Mouse (Mus musculus): ENCODE data around the gene Rpl7l1. TPM values are rescaled to one million over a fixed set of nuclear protein-coding genes. Genes with fewer than 3 reads are reported as not detected.

The Rpl7l1 gene
- polyA plus RNA-seq, 1 experiment from 2014 or later = 171 TPM

- ATAC-seq (ENCODE audit: insufficient read depth) = no peak
- Histone ChIP-seq H3K4me3 (ENCODE audit: low read depth, low read length) (no peak overlapping the region), H3K36me3 (ENCODE audit: insufficient read depth) (peaks cover 22% of the 10 kb centered on the region; the same call in 1 of the 2 replicates), H3K4me2 (no peak overlapping the region), H3K27me3 (ENCODE audit: insufficient read depth, low read length) (peaks cover 9% of the 10 kb centered on the region; the same call in 1 of the 2 replicates), H3K9ac (no peak overlapping the region), H3K9me3 (ENCODE audit: low read depth, low read length) (no peaks in the 10 kb centered on the region), H3K27ac (ENCODE audit: low read depth) (no peak overlapping the region), H3K4me1 (ENCODE audit: insufficient read depth) (no peaks in the 10 kb centered on the region)
- TF ChIP-seq CTCF (IDR thresholded peaks at IDR 0.05; ENCODE audit: low read depth) = peak; percentile 45
- 41% methylated on average over 6 of the region's 6 CpGs for WGBS
- peak; percentile 40 for DNase-seq
Observed at GRCm38 (mm10) chr17:46728021-46728420, 54.5 kb downstream of the Rpl7l1 start.

- Histone ChIP-seq H3K4me2 (no peak overlapping the region), H3K36me3 (ENCODE audit: insufficient read depth) (peaks cover 24% of the 10 kb centered on the region; the same call in 1 of the 2 replicates), H3K9me3 (ENCODE audit: low read depth, low read length) (no peaks in the 10 kb centered on the region), H3K9ac (no peak overlapping the region), H3K4me3 (ENCODE audit: low read depth, low read length) (no peak overlapping the region), H3K4me1 (ENCODE audit: insufficient read depth) (no peaks in the 10 kb centered on the region), H3K27me3 (ENCODE audit: insufficient read depth, low read length) (peaks cover 9% of the 10 kb centered on the region; the same call in 1 of the 2 replicates), H3K27ac (ENCODE audit: low read depth) (no peak overlapping the region)
- ATAC-seq (ENCODE audit: insufficient read depth) (no peak), DNase-seq (no peak)
- 88% methylated on average over 11 of the region's 11 CpGs for WGBS
- TF ChIP-seq CTCF (IDR thresholded peaks at IDR 0.05; ENCODE audit: low read depth) = no peak
Observed at GRCm38 (mm10) chr17:46727271-46727670, 55.2 kb downstream of the Rpl7l1 start.

GRCm38 (mm10) chr17:46725731-46726645, 56.5 kb downstream of the Rpl7l1 start:
- ATAC-seq (ENCODE audit: insufficient read depth) = no peak
- Histone ChIP-seq H3K9me3 (ENCODE audit: low read depth, low read length) (no peaks in the 10 kb centered on the region), H3K4me1 (ENCODE audit: insufficient read depth) (no peaks in the 10 kb centered on the region), H3K9ac (no peak overlapping the region), H3K4me2 (no peak overlapping the region), H3K27me3 (ENCODE audit: insufficient read depth, low read length) (peaks cover 9% of the 10 kb centered on the region; the same call in 1 of the 2 replicates), H3K27ac (ENCODE audit: low read depth) (no peak overlapping the region), H3K36me3 (ENCODE audit: insufficient read depth) (peaks cover 35% of the 10 kb centered on the region), H3K4me3 (ENCODE audit: low read depth, low read length) (no peak overlapping the region)
- 86% methylated on average over 26 of the region's 26 CpGs for WGBS
- no peak for TF ChIP-seq CTCF (IDR thresholded peaks at IDR 0.05; ENCODE audit: low read depth)
- DNase-seq = no peak

GRCm38 (mm10) chr17:46725273-46725672, 57.2 kb downstream of the Rpl7l1 start:
- ATAC-seq (ENCODE audit: insufficient read depth) = no peak
- H3K27me3 ChIP-seq (ENCODE audit: insufficient read depth, low read length) = peaks cover 9% of the 10 kb centered on the region; the same call in 1 of the 2 replicates
- no peak overlapping the region for H3K27ac ChIP-seq (ENCODE audit: low read depth)
- H3K36me3 ChIP-seq (ENCODE audit: insufficient read depth) = peaks cover 37% of the 10 kb centered on the region
- peak; percentile 64 for TF ChIP-seq CTCF (IDR thresholded peaks at IDR 0.05; ENCODE audit: low read depth)
- H3K4me1 ChIP-seq (ENCODE audit: insufficient read depth) = no peaks in the 10 kb centered on the region
- H3K4me3 ChIP-seq (ENCODE audit: low read depth, low read length) = no peak overlapping the region
- WGBS = 50% methylated on average over 9 of the region's 9 CpGs
- no peak overlapping the region for H3K9ac ChIP-seq
- no peaks in the 10 kb centered on the region for H3K9me3 ChIP-seq (ENCODE audit: low read depth, low read length)
- peak; percentile 69 for DNase-seq
- no peak overlapping the region for H3K4me2 ChIP-seq

GRCm38 (mm10) chr17:46724477-46725084, 57.9 kb downstream of the Rpl7l1 start:
- H3K9me3 ChIP-seq (ENCODE audit: low read depth, low read length) = no peaks in the 10 kb centered on the region
- no peak for DNase-seq
- TF ChIP-seq CTCF (IDR thresholded peaks at IDR 0.05; ENCODE audit: low read depth) = no peak
- 78% methylated on average over 20 of the region's 20 CpGs for WGBS
- H3K27me3 ChIP-seq (ENCODE audit: insufficient read depth, low read length) = peaks cover 8% of the 10 kb centered on the region; the same call in 1 of the 2 replicates
- no peak overlapping the region for H3K9ac ChIP-seq
- H3K4me2 ChIP-seq = no peak overlapping the region
- H3K27ac ChIP-seq (ENCODE audit: low read depth) = no peak overlapping the region
- H3K36me3 ChIP-seq (ENCODE audit: insufficient read depth) = peaks cover 37% of the 10 kb centered on the region
- H3K4me1 ChIP-seq (ENCODE audit: insufficient read depth) = no peaks in the 10 kb centered on the region
- ATAC-seq (ENCODE audit: insufficient read depth) = no peak
- no peak overlapping the region for H3K4me3 ChIP-seq (ENCODE audit: low read depth, low read length)

Other genes with a start within 250 kb of the Rpl7l1 start
- 2.8 and 2.9 TPM in 2 replicates for gene Cul9, start 236.3 kb downstream of the Rpl7l1 start, polyA plus RNA-seq (2014; fragmentation: Nextera tagmentation; extraction: Ambion mirVana)
- 11.4 and 15.1 TPM in 2 replicates for gene Srf, start 226.5 kb downstream of the Rpl7l1 start, polyA plus RNA-seq (2014; fragmentation: Nextera tagmentation; extraction: Ambion mirVana)
- 79.5 and 99.3 TPM in 2 replicates for gene Ptk7, start 153.2 kb downstream of the Rpl7l1 start, polyA plus RNA-seq (2014; fragmentation: Nextera tagmentation; extraction: Ambion mirVana)
- gene Klc4, start 136.7 kb downstream of the Rpl7l1 start, polyA plus RNA-seq (2014; fragmentation: Nextera tagmentation; extraction: Ambion mirVana) = 20.2 and 21.4 TPM in 2 replicates
- gene Mrpl2, start 136.4 kb downstream of the Rpl7l1 start, polyA plus RNA-seq (2014; fragmentation: Nextera tagmentation; extraction: Ambion mirVana) = 113 and 114 TPM in 2 replicates
- gene Cul7, start 132.3 kb downstream of the Rpl7l1 start, polyA plus RNA-seq (2014; fragmentation: Nextera tagmentation; extraction: Ambion mirVana) = 36.6 TPM in 2 replicates
- gene Rrp36, start 108.3 kb downstream of the Rpl7l1 start, polyA plus RNA-seq (2014; fragmentation: Nextera tagmentation; extraction: Ambion mirVana) = 47.6 and 48.5 TPM in 2 replicates
- gene Mea1, start 103.9 kb downstream of the Rpl7l1 start, polyA plus RNA-seq (2014; fragmentation: Nextera tagmentation; extraction: Ambion mirVana) = 123 and 131 TPM in 2 replicates
- 108 and 111 TPM in 2 replicates for gene Klhdc3, start 101.8 kb downstream of the Rpl7l1 start, polyA plus RNA-seq (2014; fragmentation: Nextera tagmentation; extraction: Ambion mirVana)
- 97.6 and 104 TPM in 2 replicates for gene Ppp2r5d, start 77.6 kb downstream of the Rpl7l1 start, polyA plus RNA-seq (2014; fragmentation: Nextera tagmentation; extraction: Ambion mirVana)
- 23.0 and 25.7 TPM in 2 replicates for gene Pex6, start 71.2 kb downstream of the Rpl7l1 start, polyA plus RNA-seq (2014; fragmentation: Nextera tagmentation; extraction: Ambion mirVana)
- 0.77 and 1.5 TPM in 2 replicates for gene Gnmt, start 53.5 kb downstream of the Rpl7l1 start, polyA plus RNA-seq (2014; fragmentation: Nextera tagmentation; extraction: Ambion mirVana)
- gene Cnpy3, start 30.5 kb downstream of the Rpl7l1 start, polyA plus RNA-seq (2014; fragmentation: Nextera tagmentation; extraction: Ambion mirVana) = 77.4 and 79.3 TPM in 2 replicates
- gene Ptcra, start 19.0 kb downstream of the Rpl7l1 start, polyA plus RNA-seq (2014; fragmentation: Nextera tagmentation; extraction: Ambion mirVana) = 0.24 and 0.37 TPM in 2 replicates
- 58.2 and 64.7 TPM in 2 replicates for gene 2310039H08Rik, start 10.0 kb downstream of the Rpl7l1 start, polyA plus RNA-seq (2014; fragmentation: Nextera tagmentation; extraction: Ambion mirVana)
- gene Bicral, start 75.8 kb upstream of the Rpl7l1 start, polyA plus RNA-seq (2014; fragmentation: Nextera tagmentation; extraction: Ambion mirVana) = 4.7 and 6.5 TPM in 2 replicates
- gene Tbcc, start 108.0 kb upstream of the Rpl7l1 start, polyA plus RNA-seq (2014; fragmentation: Nextera tagmentation; extraction: Ambion mirVana) = 58.5 and 61.2 TPM in 2 replicates
- gene Prph2, start 127.8 kb upstream of the Rpl7l1 start, polyA plus RNA-seq (2014; fragmentation: Nextera tagmentation; extraction: Ambion mirVana) = not detected in 2 replicates
- gene Ubr2, start 227.9 kb upstream of the Rpl7l1 start, polyA plus RNA-seq (2014; fragmentation: Nextera tagmentation; extraction: Ambion mirVana) = 26.8 and 28.6 TPM in 2 replicates

All from lung, embryonic 14.5 days (tissue).